In the genomic region with DNA sequence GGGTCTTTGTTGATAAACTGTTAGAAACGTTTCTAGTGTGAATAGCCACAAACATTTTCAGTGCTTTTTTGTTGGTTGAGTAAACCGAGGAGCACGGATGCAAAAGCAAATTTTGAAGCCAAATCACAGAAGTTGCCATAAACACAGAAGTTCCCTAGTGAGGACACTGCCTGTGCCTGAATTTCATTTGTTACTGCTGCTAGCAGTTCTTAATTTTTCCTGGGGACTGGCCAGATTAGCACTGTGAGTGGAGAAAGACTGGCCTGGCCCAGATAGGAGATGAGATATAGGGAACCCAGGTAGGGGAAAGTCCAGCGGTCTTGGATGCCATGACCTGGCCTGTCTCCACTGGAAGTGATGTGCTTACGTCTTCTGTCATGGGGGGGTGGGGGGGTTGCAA, we compare ENCODE assay signal across 28 mouse cellular contexts. TPM values are rescaled to one million over a fixed set of nuclear protein-coding genes. Genes with fewer than 3 reads are reported as not detected.
A peak's percentile ranks its signal among the peaks of the same experiment; 100 is the strongest.
DNase-seq lines count a peak whose midpoint lies in the region; ATAC-seq and TF ChIP-seq lines count a peak whose summit lies in the region.
"Had no signal": no experiment of that assay in that cellular context is flagged by ENCODE, and none has a peak within 500 bp of the region (broad histone marks: within the 10 kb centered on the region; RNA-seq: fewer than 3 reads in every experiment).

No protein-coding gene starts in this region.

- no peaks in the 10 kb centered on the region; the same call in 1 of the 2 replicates for H3K4me1 ChIP-seq in forebrain, embryonic 14.5 days (ENCODE audit: control insufficient read depth, insufficient read depth, low read length)
- 0 out of 2 replicates have a peak, but pooled peaks cover 2% of the 10 kb centered on the region for H3K4me1 ChIP-seq in forebrain, embryonic 10.5 days
- peaks cover 5% of the 10 kb centered on the region; the same call in 1 of the 2 replicates for H3K4me1 ChIP-seq in forebrain, embryonic 16.5 days (replicated peaks; ENCODE audit: control insufficient read depth, insufficient read depth, low read length)
- no peaks in the 10 kb centered on the region for H3K4me1 ChIP-seq in forebrain, postnatal 0 days (ENCODE audit: insufficient read depth)
- no peaks in the 10 kb centered on the region for H3K4me1 ChIP-seq in midbrain, embryonic 11.5 days (ENCODE audit: control insufficient read depth, insufficient read depth, low read length)
- no peaks in the 10 kb centered on the region for H3K4me1 ChIP-seq in midbrain, embryonic 16.5 days (ENCODE audit: control insufficient read depth, insufficient read depth, low read length)
- H3K4me1 ChIP-seq: embryonic facial prominence, embryonic 13.5 days; embryonic facial prominence, embryonic 15.5 days had no signal

- 72% methylated on average over 5 of the region's 5 CpGs for WGBS in forebrain, embryonic 14.5 days
- 88% methylated on average over 5 of the region's 5 CpGs for WGBS in forebrain, embryonic 10.5 days
- WGBS in forebrain, embryonic 16.5 days, result 65% methylated on average over 5 of the region's 5 CpGs
- WGBS in forebrain, postnatal 0 days, result 47% methylated on average over 5 of the region's 5 CpGs
- WGBS in midbrain, embryonic 11.5 days, result 81% methylated on average over 5 of the region's 5 CpGs
- WGBS in midbrain, embryonic 16.5 days, result 81% methylated on average over 5 of the region's 5 CpGs

- H3K27me3 ChIP-seq in forebrain, embryonic 14.5 days (replicated peaks; ENCODE audit: control insufficient read depth, insufficient read depth, low read length), result no peaks in the 10 kb centered on the region
- H3K27me3 ChIP-seq in forebrain, embryonic 10.5 days (ENCODE audit: poor library complexity, severe bottlenecking), result no peaks in the 10 kb centered on the region
- H3K27me3 ChIP-seq in forebrain, embryonic 16.5 days (replicated peaks; ENCODE audit: control insufficient read depth, insufficient read depth, low read length), result no peaks in the 10 kb centered on the region
- no peaks in the 10 kb centered on the region for H3K27me3 ChIP-seq in forebrain, postnatal 0 days (ENCODE audit: insufficient read depth, low read length)
- no peaks in the 10 kb centered on the region for H3K27me3 ChIP-seq in midbrain, embryonic 11.5 days (ENCODE audit: control insufficient read depth, insufficient read depth, low read length)
- no peaks in the 10 kb centered on the region for H3K27me3 ChIP-seq in midbrain, embryonic 16.5 days (ENCODE audit: control insufficient read depth, insufficient read depth, low read depth, low read length)
- H3K27me3 ChIP-seq: CH12.LX; embryonic facial prominence, embryonic 13.5 days; embryonic facial prominence, embryonic 15.5 days; Patski had no signal

- no peaks in the 10 kb centered on the region for H3K9me3 ChIP-seq in forebrain, embryonic 14.5 days (replicated peaks; ENCODE audit: control insufficient read depth, low read length)
- H3K9me3 ChIP-seq in forebrain, embryonic 10.5 days, result no peaks in the 10 kb centered on the region
- H3K9me3 ChIP-seq in forebrain, embryonic 16.5 days (ENCODE audit: control insufficient read depth, low read length), result no peaks in the 10 kb centered on the region
- no peaks in the 10 kb centered on the region for H3K9me3 ChIP-seq in forebrain, postnatal 0 days (ENCODE audit: low read length)
- H3K9me3 ChIP-seq in midbrain, embryonic 11.5 days (ENCODE audit: control insufficient read depth, low read length), result no peaks in the 10 kb centered on the region
- H3K9me3 ChIP-seq in midbrain, embryonic 16.5 days (replicated peaks; ENCODE audit: control insufficient read depth, low read length, poor library complexity, severe bottlenecking), result no peaks in the 10 kb centered on the region
- H3K9me3 ChIP-seq: embryonic facial prominence, embryonic 13.5 days; embryonic facial prominence, embryonic 15.5 days; G1E had no signal

- DNase-seq in cerebellum, postnatal 10 days, result peak; percentile 12 to 17
- no peak for DNase-seq in cerebellum, postnatal 25 days
- peak; percentile 37 for DNase-seq in forebrain, embryonic 14.5 days (ENCODE audit: low spot score)
- DNase-seq in forebrain, embryonic 10.5 days (ENCODE audit: extremely low spot score, low spot score), result no peak
- no peak for DNase-seq in forebrain, postnatal 0 days
- peak; percentile 33 for DNase-seq in midbrain, embryonic 11.5 days (ENCODE audit: low spot score, missing footprints)
- DNase-seq: adrenal gland, adult 8-10 months; adrenal gland, postnatal 14 days; adrenal gland, postnatal 36 days; B cell, adult 2 months; cerebellum, adult 11 months; cerebellum, adult 18-20 months; cerebellum, adult 8-10 months; cerebellum, adult 9-11 months; cerebellum, postnatal 36 days; embryo, embryonic 11 days had no signal

- TF ChIP-seq CTCF in forebrain, postnatal 0 days (IDR thresholded peaks at IDR 0.05; ENCODE audit: low read depth), result no peak

- ATAC-seq in forebrain, embryonic 14.5 days, result no peak; the same call in none of the 2 replicates
- ATAC-seq in forebrain, embryonic 16.5 days, result peak; percentile 54
- ATAC-seq in forebrain, postnatal 0 days, result no peak
- no peak for ATAC-seq in midbrain, embryonic 11.5 days (ENCODE audit: low FRiP score)
- no peak for ATAC-seq in midbrain, embryonic 16.5 days
- ATAC-seq: activated CD4-positive, CD25-positive, alpha-beta regulatory T cell, adult 4 months; CD4-positive, CD25-positive, alpha-beta regulatory T cell, adult 4 months; Patski had no signal

- no peak overlapping the region for H3K4me2 ChIP-seq in forebrain, embryonic 14.5 days (ENCODE audit: low read length)
- no peak overlapping the region for H3K4me2 ChIP-seq in forebrain, embryonic 16.5 days (ENCODE audit: low read length)
- no peak overlapping the region for H3K4me2 ChIP-seq in forebrain, postnatal 0 days (ENCODE audit: low read depth)
- no peak overlapping the region for H3K4me2 ChIP-seq in midbrain, embryonic 11.5 days
- no peak overlapping the region for H3K4me2 ChIP-seq in midbrain, embryonic 16.5 days (ENCODE audit: low read length)
- H3K4me2 ChIP-seq: embryonic facial prominence, embryonic 13.5 days; embryonic facial prominence, embryonic 15.5 days had no signal

- 0 out of 2 replicates have a peak, but pooled peaks cover under 1% of the 10 kb centered on the region for H3K36me3 ChIP-seq in forebrain, embryonic 14.5 days (ENCODE audit: control insufficient read depth, insufficient read depth, low read length)
- peaks cover 21% of the 10 kb centered on the region for H3K36me3 ChIP-seq in forebrain, embryonic 10.5 days (replicated peaks)
- no peaks in the 10 kb centered on the region for H3K36me3 ChIP-seq in forebrain, embryonic 16.5 days (ENCODE audit: control insufficient read depth, insufficient read depth)
- H3K36me3 ChIP-seq in forebrain, postnatal 0 days (ENCODE audit: insufficient read depth), result no peaks in the 10 kb centered on the region
- no peaks in the 10 kb centered on the region for H3K36me3 ChIP-seq in midbrain, embryonic 11.5 days (ENCODE audit: control insufficient read depth, insufficient read depth, low read length)
- H3K36me3 ChIP-seq in midbrain, embryonic 16.5 days (ENCODE audit: control insufficient read depth, insufficient read depth, low read length), result no peaks in the 10 kb centered on the region
- H3K36me3 ChIP-seq: embryonic facial prominence, embryonic 13.5 days; embryonic facial prominence, embryonic 15.5 days had no signal

- no peak overlapping the region for H3K27ac ChIP-seq in forebrain, embryonic 14.5 days (ENCODE audit: low read depth, low read length)
- H3K27ac ChIP-seq in forebrain, embryonic 10.5 days, result no peak overlapping the region
- peak overlapping the region; percentile 70 for H3K27ac ChIP-seq in forebrain, embryonic 16.5 days (ENCODE audit: low read length)
- H3K27ac ChIP-seq in forebrain, postnatal 0 days (ENCODE audit: low read depth, low read length), result no peak overlapping the region
- H3K27ac ChIP-seq in midbrain, embryonic 11.5 days (ENCODE audit: low read depth, low read length), result no peak overlapping the region
- H3K27ac ChIP-seq in midbrain, embryonic 16.5 days (ENCODE audit: low read length), result no peak overlapping the region
- H3K27ac ChIP-seq: embryonic facial prominence, embryonic 13.5 days; embryonic facial prominence, embryonic 15.5 days had no signal

- H3K4me3 ChIP-seq in forebrain, embryonic 14.5 days (ENCODE audit: low read depth, low read length), result no peak overlapping the region
- H3K4me3 ChIP-seq in forebrain, embryonic 10.5 days, result no peak overlapping the region
- no peak overlapping the region for H3K4me3 ChIP-seq in forebrain, embryonic 16.5 days (replicated peaks; ENCODE audit: low read length)
- no peak overlapping the region for H3K4me3 ChIP-seq in forebrain, postnatal 0 days (ENCODE audit: low read depth, low read length)
- H3K4me3 ChIP-seq in midbrain, embryonic 11.5 days (ENCODE audit: low read depth, low read length), result no peak overlapping the region
- no peak overlapping the region for H3K4me3 ChIP-seq in midbrain, embryonic 16.5 days (ENCODE audit: low read depth, low read length)
- H3K4me3 ChIP-seq: embryonic facial prominence, embryonic 13.5 days; embryonic facial prominence, embryonic 15.5 days; erythroblast, embryonic 14.5 days had no signal

- H3K9ac ChIP-seq in forebrain, embryonic 14.5 days (ENCODE audit: low read length), result no peak overlapping the region
- no peak overlapping the region for H3K9ac ChIP-seq in forebrain, embryonic 16.5 days (replicated peaks; ENCODE audit: low read depth, low read length)
- no peak overlapping the region for H3K9ac ChIP-seq in forebrain, postnatal 0 days
- no peak overlapping the region for H3K9ac ChIP-seq in midbrain, embryonic 11.5 days (ENCODE audit: low read length)
- H3K9ac ChIP-seq in midbrain, embryonic 16.5 days (ENCODE audit: low read depth, low read length), result no peak overlapping the region
- H3K9ac ChIP-seq: embryonic facial prominence, embryonic 13.5 days; embryonic facial prominence, embryonic 15.5 days had no signal

RNA-seq across cellular contexts. Expression of gene Tbr1, which starts 7.8 kb away (rescaled TPM):
- polyA plus RNA-seq in forebrain, embryonic 14.5 days (2014; fragmentation: Nextera tagmentation; extraction: Ambion mirVana), result 46.3 and 47.2 TPM in 2 replicates
- 2.4 and 5.0 TPM in 2 replicates for polyA plus RNA-seq in forebrain, embryonic 10.5 days (2016; fragmentation: Nextera tagmentation; extraction: Ambion mirVana)
- 42.2 and 49.9 TPM in 2 replicates for polyA plus RNA-seq in forebrain, embryonic 16.5 days (2015; fragmentation: Nextera tagmentation; extraction: Ambion mirVana)
- 38.0 and 43.2 TPM in 2 replicates for total RNA-seq in forebrain, postnatal 0 days (2014; rRNA removed)
- polyA plus RNA-seq in forebrain, postnatal 0 days (2015; fragmentation: Nextera tagmentation; extraction: Ambion mirVana), result 26.7 and 28.8 TPM in 2 replicates
- 0.52 and 2.1 TPM in 2 replicates for polyA plus RNA-seq in midbrain, embryonic 11.5 days (2014; fragmentation: Nextera tagmentation; extraction: Ambion mirVana)
- 2.4 and 3.3 TPM in 2 replicates for polyA plus RNA-seq in midbrain, embryonic 16.5 days (2015; fragmentation: Nextera tagmentation; extraction: Ambion mirVana)
- total RNA-seq: adrenal gland, adult 18-20 months; adrenal gland, postnatal 14 days; adrenal gland, postnatal 36 days; common myeloid progenitor, adult 5-6 weeks had no signal
- polyA plus RNA-seq: activated CD4-positive, CD25-positive, alpha-beta regulatory T cell, adult 4 months; CD4-positive, CD25-positive, alpha-beta regulatory T cell, adult 4 months; erythroblast, embryonic 14.5 days had no signal

Comparison
In these comparisons a context has a peak if more than half of its experiments do, and no peak if none do; other contexts are left out.
1. DNase-seq: peak in cerebellum, postnatal 10 days (2 of 2), forebrain, embryonic 14.5 days (single experiment) and midbrain, embryonic 11.5 days (single experiment); none in cerebellum, postnatal 25 days (0 of 2), forebrain, embryonic 10.5 days (single experiment) and forebrain, postnatal 0 days (single experiment).